Mouse (Mus musculus): ENCODE measurements around the gene Rnf111. TPM values are rescaled to one million over a fixed set of nuclear protein-coding genes. Genes with fewer than 3 reads are reported as not detected.
A peak's percentile ranks its signal among the peaks of the same experiment; 100 is the strongest.

Rnf111 gene
- polyA plus RNA-seq, 1 experiment = 35.3 TPM

DNA sequence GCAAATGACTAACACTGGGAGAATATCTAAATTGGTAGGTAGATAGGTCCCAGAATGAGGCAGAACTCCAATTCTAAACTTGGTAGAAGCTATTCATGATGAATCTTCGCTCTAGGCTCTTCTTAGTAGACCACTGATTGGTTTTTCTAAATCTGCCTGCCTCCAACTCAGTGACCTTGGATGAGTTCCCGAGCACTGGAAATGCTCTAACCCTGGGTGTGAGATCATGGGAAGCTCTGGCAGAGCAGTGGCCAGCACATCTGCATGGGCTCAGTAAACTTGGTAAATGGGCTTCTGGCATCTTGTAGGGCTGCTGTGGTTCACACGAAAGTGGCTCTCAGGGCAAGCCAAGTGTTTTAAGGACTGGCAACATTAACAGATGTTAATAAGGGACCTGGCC lies 96.9 kb downstream of the Rnf111 start:
- H3K4me1 ChIP-seq (ENCODE audit: control insufficient read depth, insufficient read depth, insufficient read length, low read length) = no peaks in the 10 kb centered on the region
- H3K27me3 ChIP-seq (ENCODE audit: control insufficient read depth, insufficient read depth, low read length) = no peaks in the 10 kb centered on the region
- no peak overlapping the region for H3K4me3 ChIP-seq (ENCODE audit: low read depth, low read length)
- peaks cover 30% of the 10 kb centered on the region for H3K36me3 ChIP-seq (ENCODE audit: control insufficient read depth, insufficient read depth, low read length)
- 75% methylated on average over 3 of the region's 3 CpGs for WGBS
- no peak overlapping the region for H3K27ac ChIP-seq (ENCODE audit: insufficient read depth, low read depth, low read length)
- TF ChIP-seq POLR2A (IDR thresholded peaks at IDR 0.05; ENCODE audit: low read depth, low read length) = no peak
- no peak for TF ChIP-seq CTCF (IDR thresholded peaks at IDR 0.05; ENCODE audit: extremely low read depth, insufficient read length, insufficient replicate concordance, low read depth, low read length)

DNA sequence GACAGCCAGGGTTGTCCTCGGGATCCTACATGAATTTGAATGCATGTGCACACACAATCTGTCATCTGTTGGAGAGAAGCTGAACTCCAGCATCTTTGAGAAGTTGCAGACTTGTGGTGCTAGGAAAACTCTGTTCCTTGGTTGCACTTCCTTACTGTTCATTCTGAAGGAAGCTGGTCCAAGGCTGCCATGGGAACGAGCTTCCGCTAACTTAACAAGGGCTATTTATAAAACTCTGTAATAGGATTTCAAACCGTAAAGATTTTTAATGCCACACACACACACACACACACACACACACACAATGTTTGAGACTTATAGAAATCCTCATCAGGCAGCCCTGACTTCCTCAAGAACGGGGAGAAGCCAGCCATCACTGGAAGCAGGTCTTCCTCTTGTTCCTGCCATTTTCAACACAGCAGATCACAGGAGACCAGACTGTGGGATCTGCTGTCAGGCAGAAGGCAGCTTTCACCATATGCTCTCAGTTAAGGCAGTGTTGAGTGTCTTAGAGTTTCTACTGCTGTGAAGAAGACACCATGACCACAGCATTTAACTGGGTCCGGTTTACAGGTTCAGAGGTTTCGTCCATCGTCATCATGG lies 101.5 kb downstream of the Rnf111 start:
- Histone ChIP-seq H3K4me1 (ENCODE audit: control insufficient read depth, insufficient read depth, insufficient read length, low read length) (no peaks in the 10 kb centered on the region), H3K4me3 (ENCODE audit: low read depth, low read length) (no peak overlapping the region), H3K36me3 (ENCODE audit: control insufficient read depth, insufficient read depth, low read length) (peaks cover 25% of the 10 kb centered on the region), H3K27ac (ENCODE audit: insufficient read depth, low read depth, low read length) (no peak overlapping the region), H3K27me3 (ENCODE audit: control insufficient read depth, insufficient read depth, low read length) (no peaks in the 10 kb centered on the region)
- TF ChIP-seq POLR2A (IDR thresholded peaks at IDR 0.05; ENCODE audit: low read depth, low read length) = no peak
- no peak for TF ChIP-seq CTCF (IDR thresholded peaks at IDR 0.05; ENCODE audit: extremely low read depth, insufficient read length, insufficient replicate concordance, low read depth, low read length)
- 89% methylated on average over 8 of the region's 8 CpGs for WGBS

DNA sequence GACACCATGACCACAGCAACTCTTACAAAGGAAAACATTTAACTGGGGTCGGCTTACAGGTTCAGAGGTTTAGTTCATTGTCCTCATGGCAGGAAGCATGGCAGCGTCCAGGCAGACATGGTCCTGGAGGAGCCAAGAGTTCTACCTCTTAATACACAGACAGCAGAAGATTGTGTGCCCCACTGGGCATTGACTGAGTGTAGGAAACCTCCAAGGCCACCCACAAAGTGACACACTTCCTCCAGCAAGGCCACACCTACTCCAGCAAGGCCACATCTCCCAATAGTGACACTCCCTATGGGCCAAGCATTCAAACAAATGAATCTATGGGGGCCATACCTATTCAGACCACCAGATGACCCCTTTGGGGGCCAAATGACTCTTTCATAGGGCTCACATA lies 107.4 kb downstream of the Rnf111 start:
- Histone ChIP-seq H3K36me3 (ENCODE audit: control insufficient read depth, insufficient read depth, low read length) (peaks cover 41% of the 10 kb centered on the region), H3K27ac (ENCODE audit: insufficient read depth, low read depth, low read length) (no peak overlapping the region), H3K4me1 (ENCODE audit: control insufficient read depth, insufficient read depth, insufficient read length, low read length) (no peaks in the 10 kb centered on the region; the same call in 1 of the 2 replicates), H3K4me3 (ENCODE audit: low read depth, low read length) (no peak overlapping the region), H3K27me3 (ENCODE audit: control insufficient read depth, insufficient read depth, low read length) (no peaks in the 10 kb centered on the region)
- TF ChIP-seq POLR2A (IDR thresholded peaks at IDR 0.05; ENCODE audit: low read depth, low read length) (no peak), CTCF (IDR thresholded peaks at IDR 0.05; ENCODE audit: extremely low read depth, insufficient read length, insufficient replicate concordance, low read depth, low read length) (no peak)
- WGBS = 97% methylated on average over 2 of the region's 2 CpGs

DNA sequence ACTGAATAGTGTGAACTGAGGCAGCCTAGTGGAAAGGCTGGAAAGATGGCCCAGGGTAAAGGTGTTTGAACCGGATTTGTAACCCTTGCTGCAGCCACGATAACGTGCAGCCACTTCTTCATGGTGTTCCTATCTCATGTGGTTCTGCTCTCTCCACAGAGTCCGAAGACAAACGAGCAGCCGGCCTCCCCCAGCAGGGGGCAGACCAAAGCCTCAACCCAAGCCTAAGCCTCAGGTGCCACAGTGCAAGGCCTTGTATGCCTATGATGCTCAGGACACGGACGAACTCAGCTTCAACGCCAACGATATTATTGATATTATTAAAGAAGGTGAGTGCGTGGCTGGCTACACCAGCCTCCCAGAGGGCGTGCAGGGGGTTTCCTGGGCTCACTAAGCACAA lies 107.9 kb downstream of the Rnf111 start:
- Histone ChIP-seq H3K4me3 (ENCODE audit: low read depth, low read length) (no peak overlapping the region), H3K27me3 (ENCODE audit: control insufficient read depth, insufficient read depth, low read length) (no peaks in the 10 kb centered on the region), H3K36me3 (ENCODE audit: control insufficient read depth, insufficient read depth, low read length) (peaks cover 43% of the 10 kb centered on the region), H3K27ac (ENCODE audit: insufficient read depth, low read depth, low read length) (no peak overlapping the region), H3K4me1 (ENCODE audit: control insufficient read depth, insufficient read depth, insufficient read length, low read length) (no peaks in the 10 kb centered on the region; the same call in 1 of the 2 replicates)
- TF ChIP-seq POLR2A (IDR thresholded peaks at IDR 0.05; ENCODE audit: low read depth, low read length) (no peak), CTCF (IDR thresholded peaks at IDR 0.05; ENCODE audit: extremely low read depth, insufficient read length, insufficient replicate concordance, low read depth, low read length) (no peak)
- 91% methylated on average over 12 of the region's 12 CpGs for WGBS

DNA sequence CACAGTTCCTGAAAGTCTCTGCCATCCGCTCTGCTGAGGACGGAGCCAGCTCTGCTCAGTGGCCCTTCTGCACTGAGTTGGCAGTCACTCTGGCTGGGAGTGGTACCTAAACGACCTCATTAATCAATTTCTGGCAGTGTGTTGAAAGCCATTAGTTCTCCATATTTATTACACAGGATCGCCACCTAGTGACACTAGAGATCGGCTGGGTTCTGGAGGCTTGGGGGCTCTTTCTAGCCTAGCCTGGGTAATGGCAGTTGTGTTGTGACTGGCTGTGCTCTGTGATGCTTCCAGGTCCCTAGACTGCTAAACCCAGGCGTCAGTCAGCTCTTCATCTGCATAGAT lies 111.0 kb downstream of the Rnf111 start:
- 6% methylated on average over 6 of the region's 6 CpGs for WGBS
- no peak overlapping the region for H3K4me3 ChIP-seq (ENCODE audit: low read depth, low read length)

GRCm38 (mm10) chr9:70391660-70392562 lies 111.6 kb downstream of the Rnf111 start:
- no peak overlapping the region for H3K27ac ChIP-seq (ENCODE audit: insufficient read depth, low read depth, low read length)
- 65% methylated on average over 12 of the region's 12 CpGs for WGBS
- no peaks in the 10 kb centered on the region; the same call in 1 of the 2 replicates for H3K4me1 ChIP-seq (ENCODE audit: control insufficient read depth, insufficient read depth, insufficient read length, low read length)
- peaks cover 37% of the 10 kb centered on the region for H3K36me3 ChIP-seq (ENCODE audit: control insufficient read depth, insufficient read depth, low read length)
- no peak for TF ChIP-seq POLR2A (IDR thresholded peaks at IDR 0.05; ENCODE audit: low read depth, low read length)
- no peak for TF ChIP-seq CTCF (IDR thresholded peaks at IDR 0.05; ENCODE audit: extremely low read depth, insufficient read length, insufficient replicate concordance, low read depth, low read length)
- no peak overlapping the region for H3K4me3 ChIP-seq (ENCODE audit: low read depth, low read length)
- H3K27me3 ChIP-seq (ENCODE audit: control insufficient read depth, insufficient read depth, low read length) = no peaks in the 10 kb centered on the region

More for the DNA sequence above, 111.0 kb downstream of the Rnf111 start:
- no peaks in the 10 kb centered on the region; the same call in 1 of the 2 replicates for H3K4me1 ChIP-seq (ENCODE audit: control insufficient read depth, insufficient read depth, insufficient read length, low read length)
- H3K27ac ChIP-seq (ENCODE audit: insufficient read depth, low read depth, low read length) = no peak overlapping the region
- H3K27me3 ChIP-seq (ENCODE audit: control insufficient read depth, insufficient read depth, low read length) = no peaks in the 10 kb centered on the region
- TF ChIP-seq CTCF (IDR thresholded peaks at IDR 0.05; ENCODE audit: extremely low read depth, insufficient read length, insufficient replicate concordance, low read depth, low read length) = peak; percentile 39; the same call in 1 of the 2 replicates
- TF ChIP-seq POLR2A (IDR thresholded peaks at IDR 0.05; ENCODE audit: low read depth, low read length) = no peak
- peaks cover 36% of the 10 kb centered on the region for H3K36me3 ChIP-seq (ENCODE audit: control insufficient read depth, insufficient read depth, low read length)

GRCm38 (mm10) chr9:70391042-70391441 lies 112.5 kb downstream of the Rnf111 start:
- TF ChIP-seq POLR2A (IDR thresholded peaks at IDR 0.05; ENCODE audit: low read depth, low read length) (no peak), CTCF (IDR thresholded peaks at IDR 0.05; ENCODE audit: extremely low read depth, insufficient read length, insufficient replicate concordance, low read depth, low read length) (no peak)
- H3K36me3 ChIP-seq (ENCODE audit: control insufficient read depth, insufficient read depth, low read length) = peaks cover 35% of the 10 kb centered on the region
- WGBS = 91% methylated on average over 5 of the region's 5 CpGs
- H3K4me1 ChIP-seq (ENCODE audit: control insufficient read depth, insufficient read depth, insufficient read length, low read length) = no peaks in the 10 kb centered on the region; the same call in 1 of the 2 replicates
- H3K27ac ChIP-seq (ENCODE audit: insufficient read depth, low read depth, low read length) = no peak overlapping the region
- no peak overlapping the region for H3K4me3 ChIP-seq (ENCODE audit: low read depth, low read length)
- no peaks in the 10 kb centered on the region for H3K27me3 ChIP-seq (ENCODE audit: control insufficient read depth, insufficient read depth, low read length)

Measured in small intestine, adult 2 months (tissue).